Comparison of ENCODE assay signal across 9 mouse cellular contexts in the genomic region with DNA sequence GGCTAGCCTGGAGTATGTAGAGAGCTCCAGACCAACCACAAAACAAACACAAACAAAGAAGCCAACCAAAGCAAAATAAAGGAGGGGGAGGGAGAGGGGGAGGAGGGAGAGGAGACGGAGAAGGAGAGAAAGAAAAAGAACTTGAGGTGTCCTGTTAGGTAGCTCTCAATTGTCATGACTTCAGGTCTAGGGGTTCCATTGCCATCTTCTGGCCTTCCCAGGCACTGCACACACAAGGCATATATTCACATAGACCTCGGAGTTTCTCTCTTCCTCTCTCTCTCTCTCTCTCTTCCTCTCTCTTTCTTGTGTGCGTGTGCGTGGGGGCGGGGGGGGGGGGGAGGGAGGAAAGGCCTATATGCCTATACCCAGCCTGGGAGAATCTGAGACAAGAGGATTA. TPM values are rescaled to one million over a fixed set of nuclear protein-coding genes. Genes with fewer than 3 reads are reported as not detected.
DNase-seq lines count a peak whose midpoint lies in the region; ATAC-seq and TF ChIP-seq lines count a peak whose summit lies in the region.
"Had no signal": no experiment of that assay in that cellular context is flagged by ENCODE, and none has a peak within 500 bp of the region (broad histone marks: within the 10 kb centered on the region; RNA-seq: fewer than 3 reads in every experiment).

No protein-coding gene starts in this region.

- H3K4me1 ChIP-seq in ES-Bruce4 (ENCODE audit: control insufficient read depth, insufficient read depth, low read length), result no peaks in the 10 kb centered on the region
- peaks cover 12% of the 10 kb centered on the region for H3K4me1 ChIP-seq in hindbrain, embryonic 13.5 days (replicated peaks)

- H3K4me3 ChIP-seq in ES-Bruce4 (ENCODE audit: low read depth, low read length), result no peak overlapping the region
- H3K4me3 ChIP-seq in hindbrain, embryonic 13.5 days, result no peak overlapping the region

- WGBS in hindbrain, embryonic 13.5 days, result 60% methylated on average over 1 of the region's 5 CpGs

- TF ChIP-seq EP300 in ES-Bruce4 (IDR thresholded peaks at IDR 0.05; ENCODE audit: insufficient read depth, low read depth, low read length), result no peak

- H3K9ac ChIP-seq in ES-Bruce4 (ENCODE audit: low read depth, poor library complexity, severe bottlenecking), result no peak overlapping the region
- H3K9ac ChIP-seq in hindbrain, embryonic 13.5 days, result no peak overlapping the region

- H3K27me3 ChIP-seq in ES-Bruce4 (ENCODE audit: control insufficient read depth, insufficient read depth, low read length, poor library complexity, severe bottlenecking), result no peaks in the 10 kb centered on the region
- peaks cover 14% of the 10 kb centered on the region for H3K27me3 ChIP-seq in hindbrain, embryonic 13.5 days

- TF ChIP-seq POLR2A in ES-Bruce4 (IDR thresholded peaks at IDR 0.05; ENCODE audit: insufficient read depth, low read length), result no peak

- TF ChIP-seq CTCF in ES-Bruce4 (IDR thresholded peaks at IDR 0.05; ENCODE audit: low read depth, low read length), result peak; percentile 40

- peak; percentile 38 for DNase-seq in left cerebral cortex, postnatal 4 days
- no peak for DNase-seq in left cerebral cortex, adult 11 months (ENCODE audit: low spot score)
- peak; percentile 47 for DNase-seq in c-Kit-positive CD71-positive TER-119-positive erythroid progenitor cells, embryonic 14.5 days (ENCODE audit: low spot score)
- peak; percentile 60 for DNase-seq in retina, postnatal 1 day
- no peak for DNase-seq in right cerebral cortex, postnatal 14 days
- DNase-seq in gastrocnemius, postnatal 36 days, result no peak
- DNase-seq: heart, postnatal 36 days had no signal

- no peaks in the 10 kb centered on the region for H3K9me3 ChIP-seq in ES-Bruce4 (replicated peaks; ENCODE audit: control insufficient read depth, insufficient read depth, low read length, poor library complexity, severe bottlenecking)
- H3K9me3 ChIP-seq in hindbrain, embryonic 13.5 days, result no peaks in the 10 kb centered on the region

- intact Hi-C loops in left cerebral cortex, postnatal 4 days (cut with DNase I), result loop anchor here (5.0 kb wide), 1 partner anchor 145 kb away; no protein-coding TSS in a partner anchor
- intact Hi-C loops in gastrocnemius, postnatal 36 days (cut with DNase I), result loop anchor here (5.0 kb wide), 1 partner anchor 120 kb away; no protein-coding TSS in a partner anchor

- no peak overlapping the region for H3K4me2 ChIP-seq in hindbrain, embryonic 13.5 days

- no peaks in the 10 kb centered on the region for H3K36me3 ChIP-seq in ES-Bruce4 (ENCODE audit: control insufficient read depth, insufficient read depth, low read length, poor library complexity, severe bottlenecking)
- H3K36me3 ChIP-seq in hindbrain, embryonic 13.5 days, result no peaks in the 10 kb centered on the region

- H3K27ac ChIP-seq in ES-Bruce4 (ENCODE audit: insufficient read depth, low read length), result no peak overlapping the region
- H3K27ac ChIP-seq in hindbrain, embryonic 13.5 days, result no peak overlapping the region

- no peak for ATAC-seq in hindbrain, embryonic 13.5 days (ENCODE audit: low FRiP score)

RNA-seq across cellular contexts. Expression of a gene that starts 1.3 kb away (rescaled TPM):
- 10 to 100 TPM; 15.3 to 15.8 TPM for total RNA-seq in left cerebral cortex, postnatal 4 days (2021)
- 47.1 and 53.7 TPM in 2 replicates for polyA plus RNA-seq in ES-Bruce4 (2011; ENCODE audit: insufficient read depth, insufficient read length, low read depth, missing spikeins)
- total RNA-seq in gastrocnemius, postnatal 36 days (2021), result 10 to 100 TPM; 38.0 to 38.6 TPM
- 65.8 and 72.4 TPM in 2 replicates for polyA plus RNA-seq in hindbrain, embryonic 13.5 days (2015; fragmentation: Nextera tagmentation; extraction: Ambion mirVana)

RNA-seq across cellular contexts. Expression of a gene that starts 1.4 kb away (rescaled TPM):
- total RNA-seq in left cerebral cortex, postnatal 4 days (2021), result under 1 TPM; 0.52 to 0.58 TPM
- polyA plus RNA-seq in ES-Bruce4 (2011; ENCODE audit: insufficient read depth, insufficient read length, low read depth, missing spikeins), result 0.84 and 0.88 TPM in 2 replicates
- 1 to 10 TPM in 1 of 2 experiments, under 1 TPM in 1; 0.72 to 1.0 TPM for total RNA-seq in gastrocnemius, postnatal 36 days (2021)
- polyA plus RNA-seq in hindbrain, embryonic 13.5 days (2015; fragmentation: Nextera tagmentation; extraction: Ambion mirVana), result 1.2 and 1.5 TPM in 2 replicates

RNA-seq across cellular contexts. Expression of a gene that starts 16.5 kb away (rescaled TPM):
- total RNA-seq in left cerebral cortex, postnatal 4 days (2021), result 10 to 100 TPM; 14.4 to 14.6 TPM
- 13.1 and 15.7 TPM in 2 replicates for polyA plus RNA-seq in ES-Bruce4 (2011; ENCODE audit: insufficient read depth, insufficient read length, low read depth, missing spikeins)
- 1 to 10 TPM; 6.5 to 7.0 TPM for total RNA-seq in gastrocnemius, postnatal 36 days (2021)
- polyA plus RNA-seq in hindbrain, embryonic 13.5 days (2015; fragmentation: Nextera tagmentation; extraction: Ambion mirVana), result 9.2 and 9.8 TPM in 2 replicates

RNA-seq across cellular contexts. Expression of a gene that starts 52.2 kb away (rescaled TPM):
- total RNA-seq in left cerebral cortex, postnatal 4 days (2021), result 10 to 100 TPM; 28.9 to 32.0 TPM
- 42.3 and 43.2 TPM in 2 replicates for polyA plus RNA-seq in ES-Bruce4 (2011; ENCODE audit: insufficient read depth, insufficient read length, low read depth, missing spikeins)
- 100 to 1,000 TPM in 1 of 2 experiments, 10 to 100 TPM in 1; 86.2 to 105 TPM for total RNA-seq in gastrocnemius, postnatal 36 days (2021)
- polyA plus RNA-seq in hindbrain, embryonic 13.5 days (2015; fragmentation: Nextera tagmentation; extraction: Ambion mirVana), result 12.8 and 13.7 TPM in 2 replicates

Comparison
In these comparisons a context has a peak if more than half of its experiments do, and no peak if none do; other contexts are left out.
1. DNase-seq: peak in left cerebral cortex, postnatal 4 days (single experiment), c-Kit-positive CD71-positive TER-119-positive erythroid progenitor cells, embryonic 14.5 days (single experiment) and retina, postnatal 1 day (single experiment); none in left cerebral cortex, adult 11 months (single experiment), right cerebral cortex, postnatal 14 days (single experiment) and gastrocnemius, postnatal 36 days (0 of 2).